Mouse (Mus musculus): Measurements from ENCODE around the gene Kank3.

- TF ChIP-seq GATA1 (IDR thresholded peaks at IDR 0.05; ENCODE audit: borderline replicate concordance, low read length) (no peak), FLI1 (IDR thresholded peaks at IDR 0.05; ENCODE audit: low read length) (no peak)
Measured at GRCm38 (mm10) chr17:33851331-33851730, 41.0 kb downstream of the Kank3 start.

Data from megakaryocyte, embryonic 14.5 days (primary cell).